Mouse (Mus musculus): ENCODE results near the gene Card9. TPM values are rescaled to one million over a fixed set of nuclear protein-coding genes. Genes with fewer than 3 reads are reported as not detected.

The Card9 gene
- polyA plus RNA-seq, 1 experiment from 2014 or later: 0.41 TPM

GRCm38 (mm10) chr2:26372396-26372795 is 11.7 kb upstream of the Card9 start:
- Histone ChIP-seq H3K36me3 (ENCODE audit: control insufficient read depth, insufficient read depth, low read length) (peaks cover 42% of the 10 kb centered on the region), H3K4me3 (ENCODE audit: low read depth, low read length) (no peak overlapping the region), H3K9me3 (ENCODE audit: control insufficient read depth, low read length) (no peaks in the 10 kb centered on the region), H3K27me3 (ENCODE audit: control insufficient read depth, insufficient read depth, low read length) (no peaks in the 10 kb centered on the region), H3K27ac (ENCODE audit: low read depth, low read length) (no peak overlapping the region), H3K4me1 (ENCODE audit: control insufficient read depth, insufficient read depth, low read length) (no peaks in the 10 kb centered on the region), H3K4me2 (ENCODE audit: low read depth) (no peak overlapping the region), H3K9ac (ENCODE audit: low read length) (no peak overlapping the region)
- DNase-seq (ENCODE audit: low spot score): no peak
- 95% methylated on average over 8 of the region's 8 CpGs for WGBS
- ATAC-seq (ENCODE audit: insufficient read depth, low FRiP score, low TSS enrichment): no peak

- H3K4me3 ChIP-seq (ENCODE audit: low read depth, low read length): no peak overlapping the region
- no peak for DNase-seq (ENCODE audit: low spot score)
- ATAC-seq (ENCODE audit: insufficient read depth, low FRiP score, low TSS enrichment): no peak
- H3K4me2 ChIP-seq (ENCODE audit: low read depth): no peak overlapping the region
- no peak overlapping the region for H3K27ac ChIP-seq (ENCODE audit: low read depth, low read length)
- H3K9me3 ChIP-seq (ENCODE audit: control insufficient read depth, low read length): no peaks in the 10 kb centered on the region
- H3K9ac ChIP-seq (ENCODE audit: low read length): no peak overlapping the region
- no peaks in the 10 kb centered on the region for H3K4me1 ChIP-seq (ENCODE audit: control insufficient read depth, insufficient read depth, low read length)
- WGBS: 92% methylated on average over 1 of the region's 1 CpGs
- no peaks in the 10 kb centered on the region for H3K27me3 ChIP-seq (ENCODE audit: control insufficient read depth, insufficient read depth, low read length)
- H3K36me3 ChIP-seq (ENCODE audit: control insufficient read depth, insufficient read depth, low read length): peaks cover 30% of the 10 kb centered on the region
These were observed 7.9 kb upstream of the Card9 start for GRCm38 (mm10) chr2:26368572-26368971.

GRCm38 (mm10) chr2:26367911-26368310 is 7.2 kb upstream of the Card9 start:
- no peaks in the 10 kb centered on the region for H3K4me1 ChIP-seq (ENCODE audit: control insufficient read depth, insufficient read depth, low read length)
- H3K27ac ChIP-seq (ENCODE audit: low read depth, low read length): no peak overlapping the region
- 87% methylated on average over 6 of the region's 6 CpGs for WGBS
- H3K9me3 ChIP-seq (ENCODE audit: control insufficient read depth, low read length): no peaks in the 10 kb centered on the region
- no peaks in the 10 kb centered on the region for H3K27me3 ChIP-seq (ENCODE audit: control insufficient read depth, insufficient read depth, low read length)
- no peak overlapping the region for H3K4me2 ChIP-seq (ENCODE audit: low read depth)
- H3K4me3 ChIP-seq (ENCODE audit: low read depth, low read length): no peak overlapping the region
- peaks cover 28% of the 10 kb centered on the region for H3K36me3 ChIP-seq (ENCODE audit: control insufficient read depth, insufficient read depth, low read length)
- H3K9ac ChIP-seq (ENCODE audit: low read length): no peak overlapping the region
- ATAC-seq (ENCODE audit: insufficient read depth, low FRiP score, low TSS enrichment) (no peak), DNase-seq (ENCODE audit: low spot score) (no peak)

GRCm38 (mm10) chr2:26364738-26365465 is 4.2 kb upstream of the Card9 start:
- Histone ChIP-seq H3K36me3 (ENCODE audit: control insufficient read depth, insufficient read depth, low read length) (peaks cover 25% of the 10 kb centered on the region), H3K27me3 (ENCODE audit: control insufficient read depth, insufficient read depth, low read length) (no peaks in the 10 kb centered on the region), H3K27ac (ENCODE audit: low read depth, low read length) (no peak overlapping the region), H3K4me3 (ENCODE audit: low read depth, low read length) (no peak overlapping the region), H3K9me3 (ENCODE audit: control insufficient read depth, low read length) (no peaks in the 10 kb centered on the region), H3K9ac (ENCODE audit: low read length) (no peak overlapping the region), H3K4me2 (ENCODE audit: low read depth) (no peak overlapping the region), H3K4me1 (ENCODE audit: control insufficient read depth, insufficient read depth, low read length) (no peaks in the 10 kb centered on the region)
- DNase-seq (ENCODE audit: low spot score): no peak
- 91% methylated on average over 10 of the region's 10 CpGs for WGBS
- no peak for ATAC-seq (ENCODE audit: insufficient read depth, low FRiP score, low TSS enrichment)

- Histone ChIP-seq H3K4me2 (ENCODE audit: low read depth) (no peak overlapping the region), H3K4me1 (ENCODE audit: control insufficient read depth, insufficient read depth, low read length) (no peaks in the 10 kb centered on the region), H3K27ac (ENCODE audit: low read depth, low read length) (no peak overlapping the region), H3K9ac (ENCODE audit: low read length) (no peak overlapping the region), H3K9me3 (ENCODE audit: control insufficient read depth, low read length) (no peaks in the 10 kb centered on the region), H3K4me3 (ENCODE audit: low read depth, low read length) (no peak overlapping the region), H3K36me3 (ENCODE audit: control insufficient read depth, insufficient read depth, low read length) (peaks cover 17% of the 10 kb centered on the region), H3K27me3 (ENCODE audit: control insufficient read depth, insufficient read depth, low read length) (no peaks in the 10 kb centered on the region)
- 89% methylated on average over 5 of the region's 5 CpGs for WGBS
- no peak for ATAC-seq (ENCODE audit: insufficient read depth, low FRiP score, low TSS enrichment)
- DNase-seq (ENCODE audit: low spot score): no peak
These were observed 2.8 kb upstream of the Card9 start for GRCm38 (mm10) chr2:26363481-26363880.

- Histone ChIP-seq H3K27me3 (ENCODE audit: control insufficient read depth, insufficient read depth, low read length) (no peaks in the 10 kb centered on the region), H3K4me1 (ENCODE audit: control insufficient read depth, insufficient read depth, low read length) (no peaks in the 10 kb centered on the region), H3K9me3 (ENCODE audit: control insufficient read depth, low read length) (no peaks in the 10 kb centered on the region), H3K27ac (ENCODE audit: low read depth, low read length) (no peak overlapping the region), H3K4me2 (ENCODE audit: low read depth) (no peak overlapping the region), H3K9ac (ENCODE audit: low read length) (no peak overlapping the region), H3K36me3 (ENCODE audit: control insufficient read depth, insufficient read depth, low read length) (peaks cover 15% of the 10 kb centered on the region), H3K4me3 (ENCODE audit: low read depth, low read length) (no peak overlapping the region)
- ATAC-seq (ENCODE audit: insufficient read depth, low FRiP score, low TSS enrichment): no peak
- 86% methylated on average over 5 of the region's 5 CpGs for WGBS
- no peak for DNase-seq (ENCODE audit: low spot score)
These were observed 2.3 kb upstream of the Card9 start for GRCm38 (mm10) chr2:26362991-26363390.

GRCm38 (mm10) chr2:26359983-26360382 is 735 bp downstream of the Card9 start:
- Histone ChIP-seq H3K27me3 (ENCODE audit: control insufficient read depth, insufficient read depth, low read length) (no peaks in the 10 kb centered on the region), H3K4me3 (ENCODE audit: low read depth, low read length) (no peak overlapping the region), H3K36me3 (ENCODE audit: control insufficient read depth, insufficient read depth, low read length) (peaks cover 2% of the 10 kb centered on the region; the same call in 1 of the 2 replicates), H3K9ac (ENCODE audit: low read length) (no peak overlapping the region), H3K27ac (ENCODE audit: low read depth, low read length) (no peak overlapping the region), H3K4me2 (ENCODE audit: low read depth) (no peak overlapping the region), H3K9me3 (ENCODE audit: control insufficient read depth, low read length) (no peaks in the 10 kb centered on the region), H3K4me1 (ENCODE audit: control insufficient read depth, insufficient read depth, low read length) (no peaks in the 10 kb centered on the region)
- WGBS: 89% methylated on average over 6 of the region's 6 CpGs
- ATAC-seq (ENCODE audit: insufficient read depth, low FRiP score, low TSS enrichment) (no peak), DNase-seq (ENCODE audit: low spot score) (no peak)

GRCm38 (mm10) chr2:26358667-26359320 is 1.9 kb downstream of the Card9 start:
- H3K9ac ChIP-seq (ENCODE audit: low read length): no peak overlapping the region
- H3K27me3 ChIP-seq (ENCODE audit: control insufficient read depth, insufficient read depth, low read length): no peaks in the 10 kb centered on the region
- H3K36me3 ChIP-seq (ENCODE audit: control insufficient read depth, insufficient read depth, low read length): peaks cover 2% of the 10 kb centered on the region; the same call in 1 of the 2 replicates
- no peaks in the 10 kb centered on the region for H3K4me1 ChIP-seq (ENCODE audit: control insufficient read depth, insufficient read depth, low read length)
- H3K9me3 ChIP-seq (ENCODE audit: control insufficient read depth, low read length): no peaks in the 10 kb centered on the region
- ATAC-seq (ENCODE audit: insufficient read depth, low FRiP score, low TSS enrichment): no peak
- H3K4me2 ChIP-seq (ENCODE audit: low read depth): no peak overlapping the region
- no peak for DNase-seq (ENCODE audit: low spot score)
- WGBS: 88% methylated on average over 13 of the region's 13 CpGs
- H3K27ac ChIP-seq (ENCODE audit: low read depth, low read length): no peak overlapping the region
- H3K4me3 ChIP-seq (ENCODE audit: low read depth, low read length): no peak overlapping the region

GRCm38 (mm10) chr2:26357484-26357883 is 3.2 kb downstream of the Card9 start:
- Histone ChIP-seq H3K4me3 (ENCODE audit: low read depth, low read length) (no peak overlapping the region), H3K27ac (ENCODE audit: low read depth, low read length) (no peak overlapping the region), H3K9ac (ENCODE audit: low read length) (no peak overlapping the region), H3K36me3 (ENCODE audit: control insufficient read depth, insufficient read depth, low read length) (no peaks in the 10 kb centered on the region), H3K4me2 (ENCODE audit: low read depth) (no peak overlapping the region), H3K27me3 (ENCODE audit: control insufficient read depth, insufficient read depth, low read length) (no peaks in the 10 kb centered on the region), H3K4me1 (ENCODE audit: control insufficient read depth, insufficient read depth, low read length) (0 out of 2 replicates have a peak, but pooled peaks cover 4% of the 10 kb centered on the region), H3K9me3 (ENCODE audit: control insufficient read depth, low read length) (no peaks in the 10 kb centered on the region)
- DNase-seq (ENCODE audit: low spot score): no peak
- ATAC-seq (ENCODE audit: insufficient read depth, low FRiP score, low TSS enrichment): no peak
- 54% methylated on average over 15 of the region's 15 CpGs for WGBS
